Mouse (Mus musculus) granulocyte monocyte progenitor cell, adult 5-6 weeks (primary cell): ENCODE data around the gene Grb2. TPM values are rescaled to one million over a fixed set of nuclear protein-coding genes. Genes with fewer than 3 reads are reported as not detected.
"Not testable (repeated sequence)": the region's sequence is repeated elsewhere in the genome, so short reads cannot be mapped to it uniquely, and the experiment has no call there.

Experiments used
- ATAC-seq: replicated peaks from 2 replicates; pipeline ENCODE4 v1.8.0; 2016; ENCODE audit warnings: mild to moderate bottlenecking, moderate TSS enrichment, inconsistent platforms; ENCODE audit not compliant: poor library complexity, severe bottlenecking
- total RNA-seq, 2 experiments: library from RNA; stranded (forward) in 1 of 2; stranded (reverse) in 1 of 2; fragments of 200-712, 200-1000 nt in 1 of 2; fragments of >200 nt in 1 of 2; fragmentation: Nextera tagmentation in 1 of 2; gene quantifications; 2 replicates each; pipeline ENCODE4 v1.2.3; 2014 to 2017

Grb2 gene
- total RNA-seq, 2 experiments from 2014 or later, result 40.4 to 112 TPM

DNA sequence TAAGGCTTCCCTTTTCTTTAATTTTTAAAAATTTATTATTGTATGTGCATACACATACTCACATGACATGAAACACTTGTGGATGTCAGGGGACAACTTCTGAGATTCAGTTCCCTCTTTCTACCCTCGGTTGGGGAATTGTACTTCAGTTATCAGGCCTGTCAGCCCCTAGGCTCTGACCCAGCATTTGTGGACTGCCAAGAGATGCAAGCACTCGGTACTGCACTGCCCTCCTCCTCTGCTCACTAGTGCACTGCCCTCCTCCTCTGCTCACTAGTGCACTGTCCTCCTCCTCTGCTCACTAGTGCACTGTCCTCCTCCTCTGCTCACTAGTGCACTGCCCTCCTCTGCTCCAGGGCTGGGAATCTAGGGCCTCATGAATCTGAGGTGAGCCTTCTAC lies 54.3 kb downstream of the Grb2 start:
- peak; percentile 60 for ATAC-seq

- ATAC-seq, result no peak
Observed at GRCm38 (mm10) chr11:115653194-115653593, 55.2 kb downstream of the Grb2 start.

DNA sequence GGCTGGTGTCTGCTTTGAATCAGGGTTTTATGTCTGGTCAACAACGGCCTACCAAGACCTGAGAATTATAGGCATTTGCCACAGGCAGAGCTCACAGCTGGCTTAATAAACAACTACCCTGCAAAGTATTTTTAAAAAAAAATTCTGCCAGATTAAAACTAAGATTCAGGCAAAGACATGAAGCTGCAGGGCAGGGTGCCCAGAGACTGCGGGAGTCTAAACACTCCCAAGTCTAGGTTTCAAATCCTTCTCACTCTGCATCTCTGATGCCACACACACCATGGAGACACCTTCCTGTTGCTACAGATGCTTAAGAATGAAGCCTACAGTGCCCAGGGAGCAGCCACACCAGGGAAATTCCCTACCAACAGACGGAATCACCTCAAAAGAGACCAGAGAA lies 56.7 kb downstream of the Grb2 start:
- ATAC-seq, result no peak

GRCm38 (mm10) chr11:115649706-115650105 lies 58.7 kb downstream of the Grb2 start:
- ATAC-seq, result no peak

- peak; percentile 37; the same call in 1 of the 2 replicates for ATAC-seq
Observed at GRCm38 (mm10) chr11:115647459-115647858, 60.9 kb downstream of the Grb2 start.

- no peak for ATAC-seq
Observed at GRCm38 (mm10) chr11:115646439-115646838, 62.0 kb downstream of the Grb2 start.

- ATAC-seq, result not testable (repeated sequence)
Observed at GRCm38 (mm10) chr11:115645498-115645897, 62.9 kb downstream of the Grb2 start.

GRCm38 (mm10) chr11:115644308-115644707 lies 64.1 kb downstream of the Grb2 start:
- ATAC-seq, result no peak

GRCm38 (mm10) chr11:115643265-115643664 lies 65.1 kb downstream of the Grb2 start:
- ATAC-seq, result no peak

DNA sequence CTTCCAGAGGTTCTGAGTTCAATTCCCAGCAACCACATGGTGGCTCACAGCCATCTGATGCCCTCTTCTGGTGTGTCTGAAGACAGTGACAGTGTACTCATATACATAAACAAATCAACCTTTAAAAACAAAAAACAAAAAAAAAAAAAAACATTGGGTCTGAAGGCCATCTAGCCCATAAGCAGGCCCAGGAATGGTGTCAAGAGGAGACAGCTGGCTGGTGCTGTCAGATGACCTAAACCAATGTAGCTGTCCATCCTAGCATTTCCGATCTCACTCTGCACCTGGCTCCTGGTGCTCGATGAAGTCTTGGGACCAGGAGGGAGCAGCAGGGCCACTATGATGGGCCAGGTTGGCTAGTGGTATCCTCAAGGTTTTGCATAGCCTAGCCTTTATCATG lies 65.7 kb downstream of the Grb2 start:
- no peak for ATAC-seq

DNA sequence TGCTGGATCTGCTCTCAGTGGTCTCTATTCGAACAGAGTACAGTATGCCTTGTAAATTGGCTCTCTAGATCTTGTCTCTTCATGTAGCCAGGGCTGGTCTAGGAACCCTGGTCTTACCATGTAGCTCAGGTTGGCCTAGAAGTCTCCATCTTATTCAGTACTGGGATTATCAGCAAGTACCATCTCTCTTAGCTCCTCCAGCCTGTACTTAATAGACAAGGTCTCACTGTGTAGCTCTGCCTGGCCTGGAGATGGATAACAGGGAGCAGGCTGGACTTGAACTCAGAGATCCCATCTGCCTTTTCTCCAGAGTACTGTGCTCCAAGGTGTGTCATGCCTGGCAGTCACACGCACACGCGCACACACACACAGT lies 66.7 kb downstream of the Grb2 start:
- ATAC-seq, result no peak

DNA sequence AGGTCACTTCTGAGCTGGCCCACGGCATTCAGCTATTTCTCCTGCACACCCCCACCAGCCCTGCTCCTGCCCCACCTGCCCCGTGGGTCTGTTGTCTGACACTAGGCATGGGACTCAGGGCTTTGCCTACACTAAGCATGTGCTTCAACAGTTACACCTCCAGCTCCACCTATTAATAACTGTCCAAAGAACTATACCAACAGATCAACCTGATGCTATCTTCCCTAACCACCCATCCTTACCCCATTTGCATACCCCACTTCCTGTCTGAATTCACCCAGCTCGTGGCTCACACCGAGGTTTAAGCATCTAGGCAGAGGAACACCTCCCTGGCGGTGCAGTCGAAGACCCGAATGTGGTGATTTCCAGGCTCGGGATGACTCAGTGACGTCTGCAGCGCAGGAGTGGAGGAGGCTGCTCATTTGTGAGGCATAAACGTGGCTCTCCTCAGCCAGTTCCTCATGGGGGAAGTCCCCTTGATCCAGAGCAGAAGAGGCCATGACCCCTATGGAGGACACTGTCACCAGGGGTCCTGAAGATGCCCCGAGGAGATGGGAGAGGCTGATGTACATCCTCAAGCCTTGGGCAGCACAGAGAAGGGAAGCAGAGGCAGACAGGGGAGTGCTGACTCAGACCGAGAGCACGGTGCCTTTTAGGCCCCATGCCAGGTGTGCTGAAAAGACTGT lies 67.3 kb downstream of the Grb2 start:
- ATAC-seq, result peak; percentile 68

- ATAC-seq, result no peak
Observed at GRCm38 (mm10) chr11:115640311-115640828, 68.0 kb downstream of the Grb2 start.

- no peak for ATAC-seq
Observed at GRCm38 (mm10) chr11:115639540-115639939, 68.9 kb downstream of the Grb2 start.

- peak; percentile 65 for ATAC-seq
Observed at GRCm38 (mm10) chr11:115638498-115639409, 69.6 kb downstream of the Grb2 start.

DNA sequence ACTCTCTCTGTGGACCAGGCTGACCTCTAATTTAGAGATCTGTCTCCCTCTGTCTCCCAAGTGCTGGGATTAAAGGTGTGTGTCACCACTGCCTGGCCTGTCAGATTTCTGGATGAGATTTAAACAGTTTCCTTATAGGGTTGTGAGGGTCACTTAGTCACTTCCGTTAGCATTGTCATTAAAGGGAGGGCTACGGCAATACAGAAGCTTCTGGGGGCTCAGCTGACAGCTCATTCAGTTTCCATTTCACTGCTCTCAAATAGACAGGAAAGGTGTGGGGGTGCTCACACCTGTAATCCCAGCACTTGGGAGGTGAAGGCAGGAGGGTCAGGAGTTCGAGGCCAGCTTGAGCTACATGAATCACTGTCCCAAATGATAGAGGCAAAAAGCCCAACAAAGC lies 71.4 kb downstream of the Grb2 start:
- no peak for ATAC-seq

DNA sequence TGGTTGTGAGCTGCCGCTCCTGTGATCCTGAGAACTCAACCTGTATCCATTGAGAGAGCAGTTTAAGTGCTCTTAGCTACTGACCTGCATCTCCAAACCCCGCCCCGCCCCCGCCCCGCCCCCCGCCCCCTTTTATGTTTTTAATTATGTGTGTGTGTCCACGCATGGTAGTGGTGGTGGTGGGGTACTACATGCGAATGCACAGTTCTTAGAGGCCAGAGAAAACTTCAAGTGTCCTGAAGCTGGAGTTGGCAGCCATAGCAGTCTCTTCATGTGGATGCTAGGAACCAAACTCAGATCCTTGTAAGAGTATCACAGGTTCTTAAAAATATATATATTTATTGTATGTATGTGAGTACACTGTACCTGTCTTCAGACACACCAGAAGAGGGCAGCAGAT lies 72.9 kb downstream of the Grb2 start:
- ATAC-seq, result no peak

- ATAC-seq, result no peak
Observed at GRCm38 (mm10) chr11:115635041-115635440, 73.4 kb downstream of the Grb2 start.

- peak; percentile 20; the same call in 1 of the 2 replicates for ATAC-seq
Observed at GRCm38 (mm10) chr11:115634109-115634508, 74.3 kb downstream of the Grb2 start.

- no peak for ATAC-seq
Observed at GRCm38 (mm10) chr11:115632862-115633261, 75.5 kb downstream of the Grb2 start.

DNA sequence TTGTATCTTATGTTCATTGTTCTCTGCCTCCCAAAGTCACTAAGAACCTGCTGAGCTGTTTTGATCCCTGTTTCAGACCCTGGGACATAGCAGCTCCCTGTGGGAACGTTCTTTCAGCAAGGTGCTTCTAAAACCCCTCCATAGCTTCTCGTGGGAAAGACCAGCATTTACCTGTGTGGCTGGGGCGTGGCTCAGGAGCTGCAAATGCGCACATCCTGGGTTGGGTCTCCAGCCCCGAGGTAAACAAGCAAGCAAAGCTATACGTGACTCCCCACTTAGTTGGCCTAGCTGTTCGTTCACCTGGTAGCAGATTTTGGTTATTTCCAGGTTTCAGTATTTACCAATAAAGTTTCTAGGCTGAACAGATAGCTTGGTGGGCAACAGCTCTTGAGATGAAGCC lies 76.2 kb downstream of the Grb2 start:
- no peak for ATAC-seq
